Mouse (Mus musculus) stomach, postnatal 0 days (tissue): ENCODE results near the gene Acads. TPM values are rescaled to one million over a fixed set of nuclear protein-coding genes. Genes with fewer than 3 reads are reported as not detected.
A peak's percentile ranks its signal among the peaks of the same experiment; 100 is the strongest.

Source experiments
- ATAC-seq: fragments of 200-750 bp; cut with Nextera tagmentation; 2 replicates; pipeline ENCODE4 v1.8.0; 2017; ENCODE audit not compliant: low FRiP score, low TSS enrichment
- DNase-seq: peaks from one replicate; pipeline ENCODE4 v3.0.0-alpha.2; 2016; ENCODE audit warnings: low spot score
- H3K27ac ChIP-seq: fragments of 300-500 bp; sonication (generic); replicated peaks from 2 replicates; pipeline ENCODE4 v1.5.1; 2014; ENCODE audit warnings: mild to moderate bottlenecking, control low read depth
- H3K27me3 ChIP-seq: fragments of 300-500 bp; sonication (generic); 2 replicates; pipeline ENCODE4 v1.6.1; 2014; ENCODE audit warnings: low read length; ENCODE audit not compliant: control insufficient read depth, insufficient read depth
- H3K36me3 ChIP-seq: fragments of 300-500 bp; sonication (generic); 2 replicates; pipeline ENCODE4 v1.6.1; 2014; ENCODE audit warnings: low read length, mixed read lengths; ENCODE audit not compliant: control insufficient read depth, insufficient read depth
- H3K4me1 ChIP-seq: fragments of 300-500 bp; sonication (generic); replicated peaks from 2 replicates; pipeline ENCODE4 v1.6.1; 2014; ENCODE audit warnings: antibody characterized with exemption; ENCODE audit not compliant: control insufficient read depth, insufficient read depth
- H3K4me2 ChIP-seq: fragments of 300-500 bp; sonication (generic); replicated peaks from 2 replicates; pipeline ENCODE4 v1.6.1; 2014; ENCODE audit warnings: low read depth, mild to moderate bottlenecking, control low read depth, moderate library complexity
- H3K4me3 ChIP-seq: fragments of 300-500 bp; sonication (generic); 2 replicates; pipeline ENCODE4 v1.5.1; 2014; ENCODE audit warnings: low read depth, low read length, control low read depth
- H3K9ac ChIP-seq: fragments of 300-500 bp; sonication (generic); 2 replicates; pipeline ENCODE4 v1.6.1; 2014; ENCODE audit warnings: mild to moderate bottlenecking, low read length, control low read depth, mixed read lengths
- H3K9me3 ChIP-seq: fragments of 300-500 bp; sonication (generic); 2 replicates; pipeline ENCODE4 v1.6.1; 2016; ENCODE audit warnings: low read length; ENCODE audit not compliant: control insufficient read depth
- CTCF ChIP-seq: IDR thresholded peaks from 2 replicates; pipeline ENCODE4 v1.5.1; 2016; ENCODE audit warnings: antibody characterized with exemption, low read depth, mild to moderate bottlenecking, moderate library complexity
- EP300 ChIP-seq: optimal IDR thresholded peaks from 2 replicates; pipeline ENCODE3; 2016; ENCODE audit warnings: antibody characterized with exemption
- WGBS: fragments of 180-500 bp; shearing (Covaris S2); extraction: QIAGEN DNeasy Blood & Tissue Kit; methylation state at CpG from one replicate; pipeline ENCODE4 v1.1.7; 2014; 5-methylcytosine and 5-hydroxymethylcytosine counted together
- polyA plus RNA-seq: library from polyadenylated mRNA; unstranded; fragments of >200 nt; fragmentation: Nextera tagmentation; extraction: Ambion mirVana; gene quantifications from 2 replicates; pipeline ENCODE4 v1.2.1, GENCODE M21; 2015

Acads gene
- polyA plus RNA-seq, 1 experiment from 2014 or later, result 70.6 TPM

DNA sequence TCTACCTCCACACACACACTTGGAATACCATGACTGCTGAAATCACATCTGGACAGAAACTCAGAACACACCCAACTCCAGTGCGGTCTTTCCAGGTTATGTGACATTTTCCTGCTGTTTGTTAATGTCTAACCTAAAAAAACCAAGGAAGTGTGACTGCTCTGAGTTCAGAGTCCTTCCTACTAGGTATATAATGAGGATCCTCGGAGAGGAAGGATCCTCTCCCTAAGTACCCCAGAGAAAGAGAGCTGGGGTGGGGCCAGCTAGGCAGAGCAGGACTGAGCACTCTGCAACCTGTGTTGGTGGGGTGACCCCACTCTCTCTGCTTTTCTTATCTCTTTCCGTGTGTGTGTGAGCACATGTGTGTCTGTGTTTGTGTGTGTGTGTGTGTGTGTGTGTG, 28.2 kb upstream of the Acads start:
- no peak overlapping the region for H3K27ac ChIP-seq
- peaks cover 27% of the 10 kb centered on the region for H3K36me3 ChIP-seq
- H3K27me3 ChIP-seq, result no peaks in the 10 kb centered on the region
- 71% methylated on average over 3 of the region's 3 CpGs for WGBS
- H3K4me1 ChIP-seq, result no peaks in the 10 kb centered on the region
- TF ChIP-seq EP300, result no peak
- no peak for TF ChIP-seq CTCF
- no peak overlapping the region for H3K4me3 ChIP-seq
- DNase-seq (no peak), ATAC-seq (no peak)
- no peaks in the 10 kb centered on the region for H3K9me3 ChIP-seq
- no peak overlapping the region for H3K9ac ChIP-seq
- H3K4me2 ChIP-seq, result no peak overlapping the region

DNA sequence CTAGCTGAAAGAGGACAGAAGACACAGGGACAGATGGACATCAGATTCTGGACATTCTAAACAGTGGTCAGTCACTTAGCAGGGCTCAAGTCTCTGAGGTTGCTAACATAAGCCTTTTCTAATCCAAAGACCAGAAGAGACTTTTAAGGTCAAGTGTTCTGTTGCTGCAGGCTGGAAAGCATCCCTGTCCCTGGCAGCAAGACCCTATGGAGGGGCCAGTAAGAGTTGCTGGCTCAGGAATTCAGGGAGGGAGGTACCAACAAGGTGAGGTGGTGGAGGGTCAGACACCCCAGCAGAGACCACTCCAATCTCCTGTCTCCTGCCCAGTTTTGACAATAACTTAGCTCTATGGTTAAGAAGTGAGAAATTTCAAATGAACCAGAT, 27.6 kb upstream of the Acads start:
- ATAC-seq (no peak), DNase-seq (no peak)
- no peak overlapping the region for H3K4me3 ChIP-seq
- no peaks in the 10 kb centered on the region for H3K9me3 ChIP-seq
- no peaks in the 10 kb centered on the region for H3K4me1 ChIP-seq
- H3K27me3 ChIP-seq, result no peaks in the 10 kb centered on the region
- TF ChIP-seq EP300, result no peak
- no peak for TF ChIP-seq CTCF
- H3K4me2 ChIP-seq, result no peak overlapping the region
- no peak overlapping the region for H3K9ac ChIP-seq
- H3K36me3 ChIP-seq, result peaks cover 27% of the 10 kb centered on the region
- no peak overlapping the region for H3K27ac ChIP-seq

DNA sequence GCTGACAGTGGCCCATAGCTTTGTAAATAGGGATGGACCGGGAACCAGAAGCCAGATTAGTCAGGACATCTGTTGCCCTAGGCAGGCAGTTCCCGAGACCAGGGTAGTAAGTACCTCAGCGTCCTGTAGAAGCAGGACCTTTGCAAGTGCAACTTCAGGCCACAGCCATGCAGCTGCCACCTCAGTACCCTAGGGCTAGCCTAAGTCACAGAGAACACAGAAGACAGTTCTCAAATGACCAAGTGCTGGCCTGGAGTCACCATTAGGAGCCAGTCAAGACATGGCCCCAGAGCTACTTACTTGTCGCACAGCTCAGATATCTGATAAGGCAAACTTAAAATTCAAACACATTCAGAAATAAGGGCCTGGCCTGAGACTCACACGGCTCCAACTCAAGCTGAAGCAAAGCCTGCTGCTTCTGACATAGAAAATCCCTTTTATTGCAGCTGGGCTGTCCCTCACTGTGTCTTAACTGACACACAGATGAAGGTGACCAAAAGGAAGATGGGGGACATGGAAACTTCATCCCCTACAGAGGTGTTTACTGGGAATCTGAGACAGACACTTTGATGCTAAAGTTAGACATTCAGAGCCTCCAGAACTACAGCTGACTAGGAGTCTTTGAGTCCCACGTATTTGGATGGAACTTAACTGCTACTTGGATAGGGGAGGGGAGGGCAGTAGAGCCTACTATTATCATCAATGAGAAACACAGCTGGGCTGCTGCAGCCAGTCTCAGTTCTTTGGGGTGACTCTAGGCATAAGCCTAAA, 27.0 kb upstream of the Acads start:
- DNase-seq (no peak), ATAC-seq (no peak)
- H3K9ac ChIP-seq, result no peak overlapping the region
- H3K36me3 ChIP-seq, result peaks cover 27% of the 10 kb centered on the region
- no peak overlapping the region for H3K4me2 ChIP-seq
- no peaks in the 10 kb centered on the region for H3K9me3 ChIP-seq
- H3K27ac ChIP-seq, result no peak overlapping the region
- no peak overlapping the region for H3K4me3 ChIP-seq
- no peak for TF ChIP-seq CTCF
- no peak for TF ChIP-seq EP300
- no peaks in the 10 kb centered on the region for H3K4me1 ChIP-seq
- H3K27me3 ChIP-seq, result no peaks in the 10 kb centered on the region
- WGBS, result 78% methylated on average over 6 of the region's 6 CpGs

DNA sequence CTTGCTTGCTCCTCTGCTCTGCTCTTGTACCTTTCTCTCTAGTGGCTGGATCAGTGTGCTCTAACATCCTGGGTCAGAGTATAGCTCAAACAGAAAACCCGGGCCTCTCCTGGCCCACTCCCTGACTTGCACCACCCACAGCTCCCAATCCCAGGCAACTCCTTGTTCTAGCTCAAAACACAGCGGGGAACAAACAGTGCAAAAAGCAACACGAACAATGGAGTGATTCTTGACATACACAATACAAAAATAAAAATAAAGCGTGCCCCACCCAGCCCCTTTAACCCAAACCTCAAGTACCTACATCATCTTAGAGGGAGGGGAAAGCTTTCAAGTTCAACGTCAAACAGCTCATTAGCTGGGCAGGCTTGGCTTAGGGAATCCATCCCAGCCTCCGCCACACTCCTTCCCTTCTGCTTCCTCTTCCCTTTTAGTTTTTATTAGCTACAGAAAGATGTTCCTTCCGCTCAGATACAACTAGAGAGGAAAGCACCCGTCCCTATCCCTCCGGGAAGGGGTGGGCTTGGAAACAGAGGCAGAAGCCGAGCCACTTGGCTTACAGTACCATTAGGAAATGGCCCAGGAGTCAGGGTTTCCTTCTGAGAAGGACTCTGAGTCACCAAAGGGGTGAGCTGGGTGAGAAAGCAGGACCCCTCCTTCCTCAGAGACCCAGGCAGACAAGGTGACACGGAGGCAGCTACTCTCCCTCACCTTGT, 26.3 kb upstream of the Acads start:
- no peak overlapping the region for H3K9ac ChIP-seq
- DNase-seq, result no peak
- H3K4me2 ChIP-seq, result no peak overlapping the region
- 70% methylated on average over 11 of the region's 11 CpGs for WGBS
- no peak for ATAC-seq
- no peak overlapping the region for H3K4me3 ChIP-seq
- peaks cover 22% of the 10 kb centered on the region for H3K36me3 ChIP-seq
- no peaks in the 10 kb centered on the region for H3K4me1 ChIP-seq
- no peak overlapping the region for H3K27ac ChIP-seq
- no peaks in the 10 kb centered on the region for H3K27me3 ChIP-seq
- no peaks in the 10 kb centered on the region for H3K9me3 ChIP-seq
- TF ChIP-seq CTCF (no peak), EP300 (no peak)

DNA sequence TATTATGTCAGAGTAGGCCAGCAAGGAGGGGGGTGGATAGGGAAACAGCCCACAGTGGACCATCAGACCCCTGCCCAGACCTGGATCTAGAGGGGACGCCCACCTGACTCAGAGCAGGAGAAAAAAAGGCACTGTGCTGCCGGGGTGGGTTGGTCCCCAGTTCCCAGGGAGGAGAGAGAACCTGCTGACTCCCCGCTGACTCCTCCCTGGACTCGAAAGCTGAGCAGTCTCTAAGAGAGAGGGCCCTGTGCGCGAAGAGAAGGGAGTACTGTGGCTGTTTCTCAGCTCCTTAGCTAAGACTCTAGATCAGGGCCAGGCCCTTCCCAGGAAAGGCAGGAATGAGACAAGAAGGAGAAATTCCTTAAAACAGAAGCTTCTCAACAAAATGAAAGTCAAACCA, 25.3 kb upstream of the Acads start:
- Histone ChIP-seq H3K4me3 (no peak overlapping the region), H3K27me3 (no peaks in the 10 kb centered on the region), H3K4me2 (no peak overlapping the region), H3K27ac (0 out of 2 replicates have a peak overlapping the region, but pooled peaks have one; percentile 8), H3K4me1 (no peaks in the 10 kb centered on the region), H3K9me3 (no peaks in the 10 kb centered on the region), H3K36me3 (peaks cover 16% of the 10 kb centered on the region), H3K9ac (no peak overlapping the region)
- DNase-seq (no peak), ATAC-seq (no peak)
- TF ChIP-seq EP300 (no peak), CTCF (no peak)
- WGBS, result 71% methylated on average over 6 of the region's 6 CpGs

DNA sequence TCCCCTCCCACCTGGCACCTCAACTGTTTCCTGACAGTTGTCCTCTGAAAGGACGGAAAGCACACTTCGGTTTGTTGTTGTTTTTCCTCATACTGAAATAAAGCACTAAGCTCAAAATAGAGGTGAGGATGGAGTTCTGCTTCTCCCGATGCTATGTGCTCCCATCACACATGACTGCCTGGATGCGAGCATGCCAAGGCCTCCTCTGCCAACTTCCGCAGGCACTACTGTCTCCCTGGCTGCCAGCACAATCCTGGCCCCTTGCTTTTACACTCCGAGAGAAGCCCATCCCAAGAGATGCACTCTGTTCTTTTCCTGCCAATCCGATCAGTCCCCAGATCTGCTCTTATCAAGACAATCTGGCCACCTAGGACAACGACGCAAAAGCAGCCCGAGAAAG, 24.4 kb upstream of the Acads start:
- no peak overlapping the region for H3K4me3 ChIP-seq
- DNase-seq (no peak), ATAC-seq (no peak)
- H3K4me1 ChIP-seq, result no peaks in the 10 kb centered on the region
- H3K27ac ChIP-seq, result no peak overlapping the region
- TF ChIP-seq CTCF, result no peak
- no peak for TF ChIP-seq EP300
- H3K4me2 ChIP-seq, result no peak overlapping the region
- peaks cover 13% of the 10 kb centered on the region; the same call in 1 of the 2 replicates for H3K36me3 ChIP-seq
- H3K27me3 ChIP-seq, result no peaks in the 10 kb centered on the region
- H3K9me3 ChIP-seq, result no peaks in the 10 kb centered on the region
- 76% methylated on average over 10 of the region's 10 CpGs for WGBS
- H3K9ac ChIP-seq, result no peak overlapping the region
